14 mouse cellular contexts compared by ENCODE assay signal in genomic region chr14:31800976-31801375, GRCm38 (mm10).
"Had no signal": no experiment of that assay in that cellular context is flagged by ENCODE, and none has a peak within 500 bp of the region (broad histone marks: within the 10 kb centered on the region; RNA-seq: fewer than 3 reads in every experiment).

No protein-coding gene starts in this region.

- DNase-seq: liver; lung, adult 2 months; lung, postnatal 36 days; midbrain, embryonic 14.5 days; spleen, adult 18-20 months; thymus, adult 18-20 months; thymus, postnatal 14 days had no signal

- H3K27ac ChIP-seq: kidney, postnatal 0 days; limb, embryonic 12.5 days; liver, embryonic 15.5 days; midbrain, embryonic 10.5 days; neural tube, embryonic 15.5 days had no signal

- H3K4me3 ChIP-seq: limb, embryonic 12.5 days; liver, embryonic 15.5 days; midbrain, embryonic 10.5 days; myocyte; neural tube, embryonic 15.5 days had no signal

- H3K9me3 ChIP-seq: limb, embryonic 12.5 days; liver, embryonic 15.5 days; midbrain, embryonic 10.5 days; neural tube, embryonic 15.5 days had no signal

- ATAC-seq: lung, postnatal 0 days had no signal

- H3K9ac ChIP-seq: limb, embryonic 12.5 days; liver, embryonic 15.5 days; neural tube, embryonic 15.5 days had no signal

- H3K36me3 ChIP-seq: limb, embryonic 12.5 days; liver, embryonic 15.5 days; midbrain, embryonic 10.5 days; neural tube, embryonic 15.5 days had no signal

- H3K4me2 ChIP-seq: limb, embryonic 12.5 days; liver, embryonic 15.5 days; neural tube, embryonic 15.5 days had no signal

- H3K4me1 ChIP-seq: limb, embryonic 12.5 days had no signal

- H3K27me3 ChIP-seq: limb, embryonic 12.5 days; liver, embryonic 15.5 days; neural tube, embryonic 15.5 days had no signal
